Mouse (Mus musculus) gastrocnemius, adult 8-10 months (tissue): Measurements from ENCODE around the gene Igsf11. TPM values are rescaled to one million over a fixed set of nuclear protein-coding genes. Genes with fewer than 3 reads are reported as not detected.
A peak's percentile ranks its signal among the peaks of the same experiment; 100 is the strongest.

ENCODE experiments used
- DNase-seq, 2 experiments: peaks; one replicate each; pipeline ENCODE4 v3.0.0; 2022; ENCODE audit warnings: low spot score in 2 of 2
- total RNA-seq, 4 experiments: library from RNA; stranded (reverse); gene quantifications; 2 replicates each; pipeline ENCODE4 v1.2.4; 2022

The Igsf11 gene
- total RNA-seq: under 1 TPM; 0.08 to 0.19 (median 0.13) TPM

GRCm38 (mm10) chr16:38892371-38892770 is at the start of gene Igsf11:
Gene Igsf11 (plus strand): TSS chr16:38892671.
- DNase-seq: no peak

DNA sequence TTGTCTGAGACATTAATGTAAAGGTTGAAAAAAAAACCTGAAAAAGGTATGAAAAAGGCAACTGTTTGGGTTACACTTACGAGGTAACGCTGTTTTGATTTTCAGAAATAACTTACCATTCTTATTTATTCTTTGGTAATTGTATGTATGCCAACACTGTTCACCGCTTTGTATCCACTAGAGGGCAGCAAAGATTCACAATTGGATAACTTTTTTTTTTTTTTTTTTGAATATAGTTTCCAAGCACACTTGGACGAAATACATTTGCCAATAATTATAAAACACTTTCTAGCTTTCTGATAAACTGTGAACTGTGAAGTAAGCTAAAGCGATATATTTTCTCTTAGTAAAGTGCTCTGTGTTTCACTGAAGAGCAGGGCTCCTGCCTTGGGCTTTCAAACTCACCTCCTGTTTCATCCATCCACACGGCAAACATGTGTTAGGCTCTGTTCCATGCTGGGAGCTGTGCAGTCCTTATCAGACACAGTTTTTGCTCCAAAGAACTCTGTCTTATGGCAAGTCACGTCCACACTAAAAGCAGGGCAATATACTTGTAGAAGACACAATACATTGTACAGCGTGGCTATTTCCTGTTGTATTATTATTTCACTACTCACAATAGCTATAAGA is 34.2 kb upstream of the Igsf11 start:
- DNase-seq: no peak

GRCm38 (mm10) chr16:38860548-38860947 is 31.9 kb upstream of the Igsf11 start:
- no peak for DNase-seq

GRCm38 (mm10) chr16:38864358-38864757 is 28.1 kb upstream of the Igsf11 start:
- no peak for DNase-seq

DNA sequence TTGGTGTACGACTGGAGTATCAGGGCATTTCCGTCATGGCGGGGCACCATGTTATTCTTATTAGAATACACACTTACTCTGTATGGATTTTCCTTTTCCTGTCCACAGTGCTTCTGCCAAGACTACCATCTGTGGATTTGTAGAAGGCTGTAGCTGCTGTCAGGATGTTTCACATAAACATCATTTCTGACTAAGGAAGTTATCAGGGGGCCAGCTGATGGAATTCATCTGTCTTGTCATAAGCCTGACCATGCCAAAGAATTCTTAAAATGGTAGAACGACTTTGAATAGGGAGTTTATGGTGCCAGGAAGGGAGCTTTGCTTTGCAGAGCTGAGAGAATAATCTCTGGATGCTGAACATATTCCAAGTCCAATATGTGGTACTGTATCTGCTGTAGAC is 19.2 kb upstream of the Igsf11 start:
- DNase-seq: no peak

DNA sequence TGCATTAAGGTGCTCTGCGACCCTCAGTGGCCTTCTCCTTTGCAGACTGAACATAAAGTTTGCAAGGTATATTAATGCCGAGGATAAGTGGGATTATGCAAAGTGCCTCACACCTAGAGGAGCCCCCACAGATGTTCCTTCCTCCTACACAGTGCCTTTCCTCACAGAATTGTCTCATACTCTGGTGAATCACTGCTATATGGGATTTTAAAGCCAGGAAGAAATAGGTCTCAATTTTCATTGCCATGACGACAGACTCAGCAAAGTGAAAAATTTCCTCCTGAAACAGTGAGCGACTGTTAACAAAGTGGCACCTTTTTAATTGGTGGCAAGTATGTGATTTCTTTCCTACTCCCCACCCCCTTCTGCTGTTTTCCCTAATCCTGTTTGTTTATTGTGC is 18.0 kb upstream of the Igsf11 start:
- no peak for DNase-seq

- no peak for DNase-seq
Measured at GRCm38 (mm10) chr16:38898816-38899425, 6.5 kb downstream of the Igsf11 start.

DNA sequence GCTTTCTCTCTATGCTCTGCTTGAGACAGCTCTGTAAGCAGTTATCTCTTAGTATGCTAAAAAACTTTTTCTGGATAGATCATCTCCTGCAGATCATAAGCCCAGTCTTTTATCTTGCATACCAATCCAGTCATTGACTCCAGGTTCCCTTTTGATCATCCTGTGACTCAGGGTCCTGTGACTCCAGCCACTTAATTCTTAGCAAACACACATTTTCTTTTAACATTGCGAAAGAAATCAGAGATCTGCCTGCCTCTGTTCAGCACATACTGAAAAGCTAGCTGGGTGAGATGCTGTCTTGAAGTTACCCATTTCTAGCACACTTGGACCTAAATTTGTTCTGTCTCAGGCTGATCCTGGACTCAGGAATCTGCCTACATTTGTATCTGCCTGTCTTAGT is 7.6 kb downstream of the Igsf11 start:
- no peak for DNase-seq

GRCm38 (mm10) chr16:38902111-38902778 is 9.8 kb downstream of the Igsf11 start:
- peak; percentile 67 to 81 for DNase-seq

GRCm38 (mm10) chr16:38903020-38903419 is 10.5 kb downstream of the Igsf11 start:
- DNase-seq: no peak

GRCm38 (mm10) chr16:38904202-38904601 is 11.7 kb downstream of the Igsf11 start:
- DNase-seq: no peak

- DNase-seq: no peak
Measured at GRCm38 (mm10) chr16:38905911-38906310, 13.4 kb downstream of the Igsf11 start.

DNA sequence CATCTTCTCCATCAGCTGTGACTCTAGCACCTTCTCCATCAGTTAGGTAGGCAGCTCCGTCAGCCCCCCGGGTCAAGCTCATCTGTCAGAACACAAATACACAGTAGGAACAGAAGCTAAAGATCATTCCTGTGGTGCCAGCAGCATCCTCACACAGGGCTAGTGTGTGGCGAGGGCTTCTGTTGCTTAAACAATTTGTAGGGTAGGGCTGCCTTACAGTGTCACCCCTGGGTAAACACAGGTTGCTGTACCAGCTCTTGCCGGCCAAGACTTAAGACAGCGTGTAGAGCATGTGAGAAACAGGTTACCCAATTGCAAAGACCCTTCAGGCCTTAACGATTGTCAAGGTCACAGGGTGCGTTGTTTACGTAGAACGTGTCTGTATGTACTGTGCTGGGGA is 15.8 kb downstream of the Igsf11 start:
- no peak for DNase-seq

GRCm38 (mm10) chr16:38909506-38909905 is 17.0 kb downstream of the Igsf11 start:
- DNase-seq: no peak

DNA sequence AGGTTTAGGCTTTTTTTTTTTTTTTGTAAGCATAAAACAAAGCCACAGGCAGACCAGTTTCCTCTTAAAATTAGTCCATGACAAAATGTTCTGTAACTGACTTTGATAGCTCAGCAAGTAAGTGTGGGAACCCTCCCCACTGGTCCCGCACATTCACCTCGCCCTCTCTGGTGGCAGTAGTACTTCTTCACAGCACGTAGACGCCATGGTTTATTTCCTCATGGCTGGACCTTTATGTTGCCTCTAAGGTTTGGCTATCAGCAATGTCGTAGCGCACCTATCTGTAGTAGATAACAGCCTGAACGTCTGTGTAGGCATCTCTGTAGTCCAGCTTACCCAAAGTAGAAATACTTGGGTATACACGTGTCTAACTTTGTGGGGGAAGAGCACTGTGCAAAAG is 17.6 kb downstream of the Igsf11 start:
- DNase-seq: no peak

GRCm38 (mm10) chr16:38915451-38915850 is 23.0 kb downstream of the Igsf11 start:
- no peak for DNase-seq

- DNase-seq: no peak
Measured at GRCm38 (mm10) chr16:38916053-38916786, 23.7 kb downstream of the Igsf11 start.

DNA sequence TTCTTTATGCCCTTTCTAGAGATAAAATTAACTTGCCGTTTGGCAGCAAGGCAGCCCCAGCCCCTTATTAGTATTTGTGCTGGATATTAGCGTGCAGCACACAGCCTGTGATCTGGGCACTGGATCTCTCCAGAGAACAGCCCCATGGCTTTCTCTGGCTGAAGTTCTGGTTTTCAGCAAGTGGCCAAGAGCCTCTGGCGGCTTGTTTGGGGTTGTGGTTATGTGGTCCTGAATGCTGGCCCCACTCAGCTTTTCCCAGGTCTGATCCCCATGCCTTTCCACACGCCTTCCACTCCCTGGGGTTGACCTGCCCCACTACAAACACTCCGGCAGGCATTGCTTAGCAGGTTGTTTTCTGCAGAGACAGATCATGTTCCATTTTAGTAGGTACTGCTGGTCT is 24.4 kb downstream of the Igsf11 start:
- DNase-seq: no peak

DNA sequence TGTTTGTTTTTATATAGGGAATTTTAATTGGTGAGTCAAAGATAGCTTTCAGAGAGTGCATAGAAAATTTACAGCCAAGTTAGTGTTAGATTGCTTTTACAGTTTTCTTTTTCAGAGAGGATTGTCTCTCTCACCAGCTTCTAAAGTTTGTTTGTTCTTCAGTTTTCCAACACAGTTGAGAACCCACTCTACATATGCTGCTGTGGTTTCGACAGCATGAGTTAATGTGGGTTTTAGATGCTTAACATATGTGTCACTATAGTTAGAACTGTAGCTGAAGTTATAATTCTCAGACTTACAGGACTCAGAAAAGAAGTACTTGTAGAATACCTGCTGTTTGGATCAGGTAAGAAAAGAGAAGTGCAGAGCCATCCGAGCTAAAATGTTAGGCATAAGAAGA is 25.6 kb downstream of the Igsf11 start:
- DNase-seq: no peak

- no peak for DNase-seq
Measured at GRCm38 (mm10) chr16:38920488-38920887, 28.0 kb downstream of the Igsf11 start.

- no peak for DNase-seq
Measured at GRCm38 (mm10) chr16:38924940-38925339, 32.5 kb downstream of the Igsf11 start.

DNA sequence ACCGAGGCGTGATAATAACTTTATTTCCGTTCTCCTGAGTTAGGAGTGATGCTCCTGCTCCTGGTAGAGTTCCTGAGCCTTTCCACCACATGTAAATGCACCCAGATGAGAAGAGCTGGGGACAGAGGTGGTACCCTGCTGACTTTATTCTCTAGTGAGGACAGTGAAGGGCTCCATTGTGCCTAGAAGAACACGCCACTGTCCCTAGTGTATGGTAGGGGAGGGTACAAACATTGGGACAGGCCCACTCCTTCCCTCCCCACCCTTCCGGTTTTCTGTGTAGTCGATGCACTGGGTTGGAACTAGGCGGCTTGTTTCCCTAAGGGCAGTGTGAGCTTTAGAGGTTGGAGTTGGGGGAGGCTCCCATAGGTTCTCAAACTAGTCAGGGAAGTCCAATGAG is 36.3 kb downstream of the Igsf11 start:
- no peak for DNase-seq
